Mouse (Mus musculus): Measurements from ENCODE around the gene Etnppl. TPM values are rescaled to one million over a fixed set of nuclear protein-coding genes. Genes with fewer than 3 reads are reported as not detected.
A peak's percentile ranks its signal among the peaks of the same experiment; 100 is the strongest.

Etnppl gene
- polyA plus RNA-seq, 2 experiments: 0.03 TPM; not detected in 1

DNA sequence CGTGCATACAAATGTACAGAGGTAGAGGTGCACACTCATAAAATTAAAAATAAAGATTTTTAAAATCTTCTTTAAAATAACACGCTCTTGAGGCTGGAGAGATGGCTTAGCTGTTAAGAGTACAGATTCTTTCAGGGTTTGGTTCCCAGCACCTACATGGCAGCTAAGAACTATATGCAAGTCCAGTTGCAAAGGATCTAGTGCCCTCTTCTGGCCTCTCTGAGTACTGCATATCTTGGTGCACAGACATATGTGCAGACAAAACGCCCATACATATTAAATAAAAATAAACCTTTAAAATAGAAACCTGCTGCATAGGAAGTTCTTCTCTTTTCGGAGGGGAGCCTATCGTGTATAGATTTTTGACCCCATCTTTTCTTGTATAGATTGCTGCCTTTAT is 11.1 kb downstream of the Etnppl start:
- TF ChIP-seq EP300 (IDR thresholded peaks at IDR 0.05; ENCODE audit: low read depth): no peak
- peak; percentile 24; the same call in 1 of the 2 replicates for TF ChIP-seq CTCF (IDR thresholded peaks at IDR 0.05; ENCODE audit: low read depth)
- Histone ChIP-seq H3K4me1 (replicated peaks; ENCODE audit: control insufficient read depth in 2 of 2, insufficient read depth in 2 of 2, low read length in 1 of 2) (no peaks in the 10 kb centered on the region), H3K4me2 (ENCODE audit: low read depth) (no peak overlapping the region), H3K27me3 (ENCODE audit: control insufficient read depth, insufficient read depth, low read length) (no peaks in the 10 kb centered on the region), H3K36me3 (replicated peaks; ENCODE audit: control insufficient read depth, insufficient read depth, low read depth) (no peaks in the 10 kb centered on the region), H3K4me3 (ENCODE audit: insufficient read depth in 1 of 2, low read depth in 2 of 2, low read length in 2 of 2) (no peak overlapping the region), H3K27ac (no peak overlapping the region), H3K9me3 (ENCODE audit: control insufficient read depth, low read length) (no peaks in the 10 kb centered on the region), H3K9ac (replicated peaks) (no peak overlapping the region)
- 64% methylated on average over 5 of the region's 5 CpGs for WGBS (ENCODE audit: insufficient replicate concordance)
- no peak for DNase-seq (ENCODE audit: low read depth in 3 of 3, low spot score in 3 of 3)
- no peak for ATAC-seq (ENCODE audit: insufficient read depth)

DNA sequence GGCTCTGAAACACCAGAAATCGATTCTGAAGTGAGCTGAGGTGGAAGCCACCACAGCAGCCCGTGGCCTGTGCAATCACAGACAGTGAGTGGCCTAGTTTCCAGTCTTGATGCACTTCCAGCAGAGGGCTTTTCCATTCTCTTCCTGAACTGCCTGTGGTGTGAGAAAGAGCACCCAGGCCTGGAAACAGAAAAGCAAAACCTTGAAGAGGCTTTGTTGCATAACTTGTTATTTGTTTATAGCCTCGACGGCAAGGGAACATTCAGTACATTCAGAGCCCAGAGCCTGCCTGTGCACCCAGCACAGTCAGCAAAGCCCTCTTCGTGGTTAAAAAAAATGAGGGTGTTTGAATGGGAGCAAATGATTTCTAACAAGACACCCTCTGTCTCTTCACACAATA is 16.6 kb downstream of the Etnppl start:
- ATAC-seq (ENCODE audit: insufficient read depth) (no peak), DNase-seq (ENCODE audit: low read depth in 3 of 3, low spot score in 3 of 3) (no peak)
- TF ChIP-seq EP300 (IDR thresholded peaks at IDR 0.05; ENCODE audit: low read depth): no peak
- Histone ChIP-seq H3K27ac (no peak overlapping the region), H3K4me2 (ENCODE audit: low read depth) (no peak overlapping the region), H3K9me3 (ENCODE audit: control insufficient read depth, low read length) (no peaks in the 10 kb centered on the region), H3K4me3 (ENCODE audit: insufficient read depth in 1 of 2, low read depth in 2 of 2, low read length in 2 of 2) (no peak overlapping the region), H3K27me3 (ENCODE audit: control insufficient read depth, insufficient read depth, low read length) (no peaks in the 10 kb centered on the region), H3K9ac (replicated peaks) (no peak overlapping the region), H3K4me1 (replicated peaks; ENCODE audit: control insufficient read depth in 2 of 2, insufficient read depth in 2 of 2, low read length in 1 of 2) (no peaks in the 10 kb centered on the region), H3K36me3 (replicated peaks; ENCODE audit: control insufficient read depth, insufficient read depth, low read depth) (no peaks in the 10 kb centered on the region)
- 53% methylated on average over 5 of the region's 5 CpGs for WGBS (ENCODE audit: insufficient replicate concordance)

DNA sequence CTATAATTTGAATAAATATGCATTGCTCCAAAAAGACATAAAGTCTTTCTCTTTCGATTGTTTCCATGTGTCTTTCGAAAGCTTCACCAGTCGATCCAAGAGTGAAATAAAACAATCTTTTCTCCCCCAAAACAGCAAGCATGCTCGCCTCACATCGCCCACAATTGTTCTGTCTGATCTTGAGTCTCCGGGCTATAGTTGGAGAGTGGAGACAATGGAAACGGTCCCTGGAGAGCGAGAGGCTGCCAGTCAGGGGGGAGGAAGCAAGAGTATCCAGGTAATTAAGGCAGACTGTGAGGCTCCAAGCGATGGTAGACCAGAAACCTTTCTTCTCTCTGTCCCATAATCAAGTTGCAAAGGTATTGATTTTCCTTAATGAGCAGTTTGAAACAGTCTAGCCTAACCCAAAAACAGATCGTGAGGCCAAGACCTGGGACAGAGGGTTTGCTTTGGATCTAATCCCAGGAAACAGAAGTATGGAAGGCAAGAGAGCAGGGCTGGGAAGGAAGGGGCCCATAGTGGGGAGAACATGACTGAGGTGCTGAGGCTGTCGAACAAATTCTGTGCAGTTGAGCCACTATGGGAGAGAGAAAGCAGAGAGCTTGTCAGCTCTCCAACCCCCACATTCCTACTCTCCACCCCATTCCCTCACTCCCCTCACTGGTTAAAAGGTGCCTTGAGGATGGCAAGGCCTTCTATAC is 29.0 kb downstream of the Etnppl start:
- Histone ChIP-seq H3K27me3 (ENCODE audit: control insufficient read depth, insufficient read depth, low read length) (no peaks in the 10 kb centered on the region), H3K9ac (replicated peaks) (no peak overlapping the region), H3K9me3 (ENCODE audit: control insufficient read depth, low read length) (no peaks in the 10 kb centered on the region), H3K27ac (no peak overlapping the region), H3K4me2 (ENCODE audit: low read depth) (no peak overlapping the region), H3K4me1 (replicated peaks; ENCODE audit: control insufficient read depth in 2 of 2, insufficient read depth in 2 of 2, low read length in 1 of 2) (no peaks in the 10 kb centered on the region), H3K36me3 (replicated peaks; ENCODE audit: control insufficient read depth, insufficient read depth, low read depth) (no peaks in the 10 kb centered on the region), H3K4me3 (ENCODE audit: insufficient read depth in 1 of 2, low read depth in 2 of 2, low read length in 2 of 2) (no peak overlapping the region)
- DNase-seq (ENCODE audit: low read depth in 3 of 3, low spot score in 3 of 3) (no peak), ATAC-seq (ENCODE audit: insufficient read depth) (no peak)
- WGBS (ENCODE audit: insufficient replicate concordance): 65% methylated on average over 11 of the region's 11 CpGs
- TF ChIP-seq CTCF (IDR thresholded peaks at IDR 0.05; ENCODE audit: low read depth): no peak
- TF ChIP-seq EP300 (IDR thresholded peaks at IDR 0.05; ENCODE audit: low read depth): no peak

DNA sequence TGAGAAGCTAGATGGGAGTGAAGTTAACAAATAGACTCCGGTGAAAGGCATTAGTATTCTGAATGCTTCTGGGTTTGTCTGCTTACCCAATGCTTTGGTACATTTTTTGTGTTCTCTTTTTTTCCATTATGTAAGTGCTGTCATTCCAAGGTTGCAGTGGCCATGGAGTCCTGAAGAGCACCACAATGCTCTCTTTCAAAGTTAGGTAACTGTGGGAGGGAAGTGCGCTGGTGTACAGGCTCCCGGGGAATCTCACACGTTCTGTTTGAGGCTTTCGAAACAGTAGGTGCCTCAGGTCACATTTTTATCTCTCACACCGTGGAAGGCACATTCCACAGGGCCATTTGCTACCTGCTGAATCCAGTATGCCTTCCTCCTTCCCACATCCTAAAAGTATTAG is 32.3 kb downstream of the Etnppl start:
- no peaks in the 10 kb centered on the region for H3K36me3 ChIP-seq (replicated peaks; ENCODE audit: control insufficient read depth, insufficient read depth, low read depth)
- no peak overlapping the region for H3K4me3 ChIP-seq (ENCODE audit: insufficient read depth in 1 of 2, low read depth in 2 of 2, low read length in 2 of 2)
- TF ChIP-seq EP300 (IDR thresholded peaks at IDR 0.05; ENCODE audit: low read depth): no peak
- no peak for TF ChIP-seq CTCF (IDR thresholded peaks at IDR 0.05; ENCODE audit: low read depth)
- ATAC-seq (ENCODE audit: insufficient read depth) (no peak), DNase-seq (ENCODE audit: low read depth in 3 of 3, low spot score in 3 of 3) (no peak)
- H3K4me2 ChIP-seq (ENCODE audit: low read depth): no peak overlapping the region
- no peak overlapping the region for H3K27ac ChIP-seq
- no peaks in the 10 kb centered on the region for H3K4me1 ChIP-seq (replicated peaks; ENCODE audit: control insufficient read depth in 2 of 2, insufficient read depth in 2 of 2, low read length in 1 of 2)
- H3K9ac ChIP-seq (replicated peaks): no peak overlapping the region
- 53% methylated on average over 6 of the region's 6 CpGs for WGBS (ENCODE audit: insufficient replicate concordance)
- H3K9me3 ChIP-seq (ENCODE audit: control insufficient read depth, low read length): no peaks in the 10 kb centered on the region
- no peaks in the 10 kb centered on the region for H3K27me3 ChIP-seq (ENCODE audit: control insufficient read depth, insufficient read depth, low read length)

DNA sequence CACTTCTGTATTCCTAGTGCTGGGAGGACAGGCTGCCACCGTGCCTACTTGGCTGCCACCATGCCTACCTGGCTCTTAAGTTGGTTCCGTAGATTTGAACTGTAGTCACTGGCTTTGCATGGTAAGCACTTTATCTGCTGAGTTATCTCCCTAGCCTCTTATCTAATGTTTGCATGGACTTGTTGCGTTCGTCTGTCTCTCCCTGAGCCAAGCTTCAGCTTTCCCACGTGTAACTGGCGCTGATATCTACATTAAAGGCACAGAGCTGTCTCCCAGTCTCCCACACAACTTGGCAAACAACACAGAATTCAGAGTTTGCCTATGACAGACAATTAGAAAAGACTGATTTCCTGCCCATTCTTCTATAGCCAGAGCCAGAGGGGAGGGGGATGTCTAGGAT is 43.4 kb downstream of the Etnppl start:
- TF ChIP-seq EP300 (IDR thresholded peaks at IDR 0.05; ENCODE audit: low read depth): no peak
- no peak for TF ChIP-seq CTCF (IDR thresholded peaks at IDR 0.05; ENCODE audit: low read depth)
- Histone ChIP-seq H3K4me1 (replicated peaks; ENCODE audit: control insufficient read depth in 2 of 2, insufficient read depth in 2 of 2, low read length in 1 of 2) (no peaks in the 10 kb centered on the region), H3K4me3 (ENCODE audit: insufficient read depth in 1 of 2, low read depth in 2 of 2, low read length in 2 of 2) (no peak overlapping the region), H3K4me2 (ENCODE audit: low read depth) (no peak overlapping the region), H3K9me3 (ENCODE audit: control insufficient read depth, low read length) (no peaks in the 10 kb centered on the region), H3K27me3 (ENCODE audit: control insufficient read depth, insufficient read depth, low read length) (no peaks in the 10 kb centered on the region), H3K27ac (no peak overlapping the region), H3K36me3 (replicated peaks; ENCODE audit: control insufficient read depth, insufficient read depth, low read depth) (no peaks in the 10 kb centered on the region), H3K9ac (replicated peaks) (no peak overlapping the region)
- DNase-seq (ENCODE audit: low read depth in 3 of 3, low spot score in 3 of 3) (peak in 2 of 3 experiments; percentile 11 to 30), ATAC-seq (ENCODE audit: insufficient read depth) (no peak)
- WGBS (ENCODE audit: insufficient replicate concordance): 26% methylated on average over 6 of the region's 6 CpGs
